Mouse (Mus musculus): Measurements from ENCODE around the gene Metap1d. TPM values are rescaled to one million over a fixed set of nuclear protein-coding genes. Genes with fewer than 3 reads are reported as not detected.

The Metap1d gene
- polyA plus RNA-seq (2016; fragmentation: Nextera tagmentation; extraction: Ambion mirVana): 34.3 and 35.1 TPM in 2 replicates

DNA sequence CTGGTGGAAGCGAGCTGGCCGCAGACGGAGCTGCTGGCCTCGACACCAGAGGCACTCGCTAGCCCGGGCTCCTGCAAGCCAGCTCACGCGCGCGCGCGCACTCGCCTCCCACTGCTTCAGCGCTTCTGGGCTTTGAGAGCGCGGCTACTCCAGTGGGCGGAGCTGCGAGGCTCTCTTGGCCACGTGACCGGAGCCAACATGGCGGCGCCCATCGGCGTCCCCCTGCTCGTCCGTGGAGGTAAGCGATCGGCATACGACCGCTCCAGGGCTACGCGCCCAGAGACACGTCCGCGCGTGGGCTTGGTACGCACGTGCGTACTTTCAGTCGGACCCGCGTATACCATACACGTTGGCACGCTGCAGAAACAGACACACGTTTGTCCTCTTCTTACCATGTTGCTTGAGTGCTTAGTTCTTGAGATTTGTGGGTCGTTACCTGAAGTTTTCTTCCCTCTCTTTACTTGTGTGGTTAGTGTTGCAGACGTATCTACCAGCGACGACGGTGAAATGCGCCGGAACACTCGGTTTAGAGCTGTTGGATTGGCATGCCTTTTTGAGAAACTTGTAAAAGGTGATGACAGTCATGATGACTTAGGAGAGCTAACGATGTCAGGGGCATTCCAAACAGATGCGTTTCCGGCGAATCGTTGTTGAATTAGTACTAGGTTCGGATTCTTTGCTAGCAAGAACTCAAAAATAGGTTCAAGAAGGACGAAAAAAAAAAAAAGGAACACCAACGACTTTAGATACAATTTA is at the start of gene Metap1d:
Gene Metap1d, plus strand, starts transcription at position 116 of the 756 bp plus-strand sequence.
- WGBS: under 1% methylated on average over 61 of the region's 61 CpGs

DNA sequence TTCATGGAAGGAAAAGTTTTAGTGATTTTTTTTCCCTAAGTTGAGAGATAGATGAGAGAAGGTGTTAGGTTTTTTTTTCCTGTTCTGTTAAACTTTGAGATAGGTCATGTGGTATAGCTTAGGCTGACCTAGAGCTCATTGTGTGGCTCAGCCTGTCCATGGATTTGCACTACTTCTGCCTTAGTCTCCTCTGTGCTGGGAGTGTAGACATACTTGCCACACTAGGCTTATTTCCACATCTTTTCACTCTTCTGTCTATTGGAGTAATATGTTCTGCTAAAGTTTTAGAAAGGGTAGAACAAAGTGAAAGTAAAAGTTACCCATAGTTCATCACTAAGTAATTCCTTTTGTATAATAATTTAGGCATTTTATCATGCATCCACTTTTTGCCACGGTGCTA is 47.5 kb upstream of the Metap1d start:
- 98% methylated on average over 1 of the region's 1 CpGs for WGBS
- peaks cover 11% of the 10 kb centered on the region for H3K36me3 ChIP-seq

More for the DNA sequence above, at the start of gene Metap1d:
- peak; percentile 97 for ATAC-seq (ENCODE audit: low FRiP score)
- H3K27me3 ChIP-seq: peaks cover 5% of the 10 kb centered on the region; the same call in 1 of the 2 replicates
- H3K36me3 ChIP-seq: no peaks in the 10 kb centered on the region
- H3K4me2 ChIP-seq (replicated peaks): peak within 1 kb of the TSS; percentile 85
- peak within 1 kb of the TSS; percentile 56 for H3K4me3 ChIP-seq
- H3K27ac ChIP-seq: peak within 1 kb of the TSS; percentile 24; the same call in 1 of the 2 replicates
- peaks cover 4% of the 10 kb centered on the region for H3K4me1 ChIP-seq
- H3K9ac ChIP-seq: peak within 1 kb of the TSS; percentile 57
- H3K9me3 ChIP-seq (replicated peaks): no peaks in the 10 kb centered on the region

DNA sequence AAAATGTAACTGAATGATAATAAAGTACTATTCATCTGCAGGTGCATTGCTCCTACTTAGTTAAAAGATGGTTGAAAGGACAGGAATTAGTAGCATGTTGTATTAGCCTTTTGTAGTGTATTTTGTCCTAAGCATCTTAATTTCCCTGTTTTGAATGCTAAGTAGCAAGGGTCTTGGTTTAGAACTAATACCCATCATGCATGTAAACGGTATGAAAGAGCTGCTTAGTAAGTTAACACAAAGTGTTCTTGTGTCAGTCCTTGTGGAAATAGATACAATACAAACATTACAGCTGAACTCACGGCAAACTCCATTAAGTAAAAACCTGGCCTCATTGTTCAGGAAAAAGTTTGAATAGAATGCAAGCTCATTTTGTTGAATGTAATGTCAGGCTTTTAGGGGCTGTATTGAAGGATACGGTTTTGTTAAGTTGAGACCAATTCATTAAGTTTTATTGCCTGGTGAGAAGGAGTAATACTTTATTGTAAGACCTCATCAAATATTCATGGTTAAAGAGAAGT is 34.3 kb upstream of the Metap1d start:
- no peak overlapping the region for H3K4me2 ChIP-seq (replicated peaks)
- no peaks in the 10 kb centered on the region for H3K4me1 ChIP-seq
- no peak overlapping the region for H3K27ac ChIP-seq
- no peak for ATAC-seq (ENCODE audit: low FRiP score)
- WGBS: 58% methylated on average over 3 of the region's 3 CpGs
- H3K36me3 ChIP-seq: peaks cover 24% of the 10 kb centered on the region; the same call in 1 of the 2 replicates
- H3K27me3 ChIP-seq: no peaks in the 10 kb centered on the region
- H3K4me3 ChIP-seq: no peak overlapping the region
- H3K9ac ChIP-seq: no peak overlapping the region
- H3K9me3 ChIP-seq (replicated peaks): no peaks in the 10 kb centered on the region

More for the DNA sequence above, 47.5 kb upstream of the Metap1d start:
- Histone ChIP-seq H3K9me3 (replicated peaks) (no peaks in the 10 kb centered on the region), H3K27me3 (no peaks in the 10 kb centered on the region), H3K27ac (no peak overlapping the region), H3K4me3 (no peak overlapping the region), H3K9ac (no peak overlapping the region), H3K4me2 (replicated peaks) (no peak overlapping the region), H3K4me1 (no peaks in the 10 kb centered on the region)
- ATAC-seq (ENCODE audit: low FRiP score): no peak

DNA sequence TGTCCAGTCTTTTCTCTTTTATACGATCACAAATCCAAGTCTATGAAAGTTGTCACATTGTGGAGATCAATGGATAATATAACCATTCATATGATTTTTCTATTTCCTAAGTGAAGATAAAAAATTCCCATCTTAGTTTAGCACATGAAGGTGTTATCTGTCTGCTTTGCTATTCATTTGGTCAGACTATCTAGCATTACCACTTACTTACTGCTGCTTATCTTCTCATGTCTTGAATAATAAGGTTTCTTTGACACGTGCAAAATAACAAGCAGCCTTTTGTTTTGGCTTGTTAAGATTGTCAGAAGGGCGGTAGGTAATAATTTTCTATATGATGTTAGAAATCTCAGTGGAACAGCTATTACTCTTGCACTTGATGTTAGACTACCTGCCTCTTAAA is 33.7 kb upstream of the Metap1d start:
- H3K9me3 ChIP-seq (replicated peaks): no peaks in the 10 kb centered on the region
- H3K27me3 ChIP-seq: no peaks in the 10 kb centered on the region
- no peak for ATAC-seq (ENCODE audit: low FRiP score)
- H3K9ac ChIP-seq: no peak overlapping the region
- no peak overlapping the region for H3K27ac ChIP-seq
- H3K36me3 ChIP-seq: peaks cover 27% of the 10 kb centered on the region; the same call in 1 of the 2 replicates
- no peak overlapping the region for H3K4me2 ChIP-seq (replicated peaks)
- H3K4me1 ChIP-seq: no peaks in the 10 kb centered on the region
- WGBS: 86% methylated on average over 3 of the region's 3 CpGs
- H3K4me3 ChIP-seq: no peak overlapping the region

DNA sequence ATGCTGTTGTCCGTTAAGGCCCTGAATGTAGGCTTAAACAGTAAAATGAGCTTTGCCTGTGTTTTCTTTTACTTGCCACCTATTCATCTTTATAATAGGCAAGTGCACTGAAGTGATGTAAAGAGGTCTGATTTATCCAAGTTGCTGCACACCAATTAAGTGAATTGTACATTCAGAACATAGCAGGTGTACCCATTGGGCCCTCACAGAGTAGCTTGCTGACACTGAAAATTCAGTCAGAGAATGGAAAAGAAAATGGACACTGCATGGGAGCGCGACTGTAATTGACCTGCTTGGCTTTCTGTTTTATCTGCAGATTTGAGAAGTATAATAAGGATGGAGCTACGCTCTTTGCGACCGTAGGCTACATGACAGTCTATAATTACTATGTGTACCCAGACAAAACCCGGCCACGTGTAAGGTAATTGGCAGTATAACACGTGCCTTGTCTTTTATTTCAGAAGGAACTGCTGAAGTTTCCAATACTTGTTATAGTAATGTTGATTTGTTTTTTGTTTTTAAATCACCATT is 32.1 kb upstream of the Metap1d start:
- Histone ChIP-seq H3K4me2 (replicated peaks) (no peak overlapping the region), H3K4me1 (no peaks in the 10 kb centered on the region), H3K27ac (no peak overlapping the region), H3K9me3 (replicated peaks) (no peaks in the 10 kb centered on the region), H3K36me3 (peaks cover 25% of the 10 kb centered on the region; the same call in 1 of the 2 replicates), H3K27me3 (no peaks in the 10 kb centered on the region), H3K9ac (no peak overlapping the region), H3K4me3 (no peak overlapping the region)
- 91% methylated on average over 9 of the region's 9 CpGs for WGBS
- no peak for ATAC-seq (ENCODE audit: low FRiP score)

DNA sequence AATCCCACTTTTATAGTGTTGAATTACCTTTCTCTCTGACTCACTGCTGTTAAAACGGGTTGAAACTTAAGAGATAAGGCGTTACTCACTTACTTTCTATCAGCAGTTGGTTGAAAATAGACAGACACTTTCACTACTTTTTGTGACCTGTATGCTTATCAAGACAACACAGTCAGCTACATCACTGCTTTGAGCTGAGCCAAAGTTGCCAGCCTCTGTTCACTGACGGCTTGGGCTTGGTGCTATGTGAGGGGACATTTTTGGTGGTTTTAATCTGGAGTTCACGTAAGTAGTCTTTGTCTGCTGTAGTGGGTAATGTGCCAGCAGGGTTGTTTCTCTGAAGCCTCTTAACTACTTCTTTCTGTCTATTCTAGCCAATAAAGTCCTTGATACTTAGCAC is 28.5 kb upstream of the Metap1d start:
- Histone ChIP-seq H3K4me2 (replicated peaks) (no peak overlapping the region), H3K36me3 (peaks cover 32% of the 10 kb centered on the region), H3K27me3 (no peaks in the 10 kb centered on the region), H3K9me3 (replicated peaks) (no peaks in the 10 kb centered on the region), H3K9ac (no peak overlapping the region), H3K27ac (no peak overlapping the region), H3K4me3 (no peak overlapping the region), H3K4me1 (no peaks in the 10 kb centered on the region)
- no peak for ATAC-seq (ENCODE audit: low FRiP score)
- WGBS: 91% methylated on average over 4 of the region's 4 CpGs

DNA sequence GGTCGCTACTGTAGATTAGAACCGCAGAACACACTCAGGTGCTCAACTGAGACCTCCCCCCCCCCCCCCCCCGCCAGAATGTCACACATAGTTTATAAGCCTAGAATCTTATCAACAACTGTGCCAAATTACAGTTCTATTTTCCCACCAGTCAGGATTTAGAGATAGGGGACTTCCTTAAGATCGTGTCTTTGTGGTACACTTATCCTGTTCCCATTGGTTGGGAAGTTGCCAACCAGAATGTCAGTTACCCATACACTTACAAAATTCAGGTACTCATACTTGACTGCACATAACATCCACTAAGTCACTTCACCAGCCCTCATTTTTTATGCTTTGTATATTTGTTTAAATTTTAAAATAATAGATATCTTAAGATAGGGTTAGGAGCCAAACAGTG is 17.6 kb upstream of the Metap1d start:
- ATAC-seq (ENCODE audit: low FRiP score): no peak
- no peaks in the 10 kb centered on the region for H3K27me3 ChIP-seq
- no peak overlapping the region for H3K4me3 ChIP-seq
- H3K9me3 ChIP-seq (replicated peaks): no peaks in the 10 kb centered on the region
- peaks cover 28% of the 10 kb centered on the region for H3K36me3 ChIP-seq
- WGBS: 82% methylated on average over 4 of the region's 4 CpGs
- no peaks in the 10 kb centered on the region for H3K4me1 ChIP-seq
- no peak overlapping the region for H3K9ac ChIP-seq
- H3K27ac ChIP-seq: no peak overlapping the region
- no peak overlapping the region for H3K4me2 ChIP-seq (replicated peaks)

DNA sequence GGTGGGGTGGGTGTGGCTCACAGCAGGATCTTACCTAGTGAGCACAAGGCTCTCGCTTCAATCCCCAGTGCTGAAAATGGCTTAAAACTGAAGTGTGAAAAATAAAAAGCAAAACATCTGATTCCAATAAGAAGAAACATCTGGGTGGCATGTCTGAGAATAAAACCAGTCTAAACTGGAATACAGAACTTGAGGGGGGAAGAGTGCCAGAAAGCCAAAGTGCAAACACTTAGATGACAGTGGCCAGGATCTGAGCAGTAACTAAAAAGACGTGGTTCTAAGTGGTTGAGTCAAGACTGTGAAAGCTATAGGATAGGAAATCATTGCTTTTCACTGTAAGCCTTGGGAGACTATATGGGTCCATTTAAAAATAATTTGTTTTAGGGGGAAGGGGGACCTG is 9.7 kb upstream of the Metap1d start:
- no peak for ATAC-seq (ENCODE audit: low FRiP score)
- Histone ChIP-seq H3K4me3 (no peak overlapping the region), H3K36me3 (peaks cover 18% of the 10 kb centered on the region), H3K9ac (no peak overlapping the region), H3K4me2 (replicated peaks) (no peak overlapping the region), H3K27me3 (no peaks in the 10 kb centered on the region), H3K27ac (no peak overlapping the region), H3K9me3 (replicated peaks) (no peaks in the 10 kb centered on the region), H3K4me1 (no peaks in the 10 kb centered on the region)
- 37% methylated on average over 2 of the region's 2 CpGs for whole genome bisulfite sequencing

DNA sequence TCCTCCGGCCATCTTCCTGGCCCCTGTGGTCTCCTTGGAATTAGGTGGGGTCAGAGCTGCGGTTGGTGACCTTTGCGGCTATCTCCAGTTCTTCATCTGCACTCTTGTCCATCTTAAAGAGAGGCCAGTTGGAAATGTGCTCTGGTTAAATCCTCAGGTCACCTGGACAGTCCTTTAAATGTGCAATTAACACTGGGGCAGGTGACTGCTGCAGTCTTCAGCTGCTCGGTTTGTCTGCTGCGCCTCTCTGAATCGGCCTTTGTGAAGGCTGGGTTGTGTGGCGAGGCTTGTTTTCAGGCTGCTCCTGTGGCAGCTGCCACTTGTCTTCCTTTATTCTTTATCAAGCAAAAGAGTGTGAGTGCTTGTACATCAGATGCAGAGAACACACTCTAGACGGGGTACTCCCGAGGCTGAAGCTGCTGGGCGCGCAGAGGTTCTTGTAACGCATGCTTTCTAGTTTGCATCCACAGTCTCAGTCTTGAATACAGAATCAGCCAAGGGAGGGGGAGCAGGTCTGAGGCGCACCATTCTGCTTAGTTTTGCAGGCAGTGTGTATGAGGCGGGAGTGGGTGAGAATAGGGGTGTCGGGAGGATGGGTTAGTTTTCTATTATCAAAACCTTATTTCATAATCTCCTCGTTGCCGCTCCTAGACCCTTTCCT is 7.4 kb upstream of the Metap1d start:
- no peaks in the 10 kb centered on the region for H3K9me3 ChIP-seq (replicated peaks)
- no peak for ATAC-seq (ENCODE audit: low FRiP score)
- H3K36me3 ChIP-seq: peaks cover 6% of the 10 kb centered on the region; the same call in 1 of the 2 replicates
- WGBS: 53% methylated on average over 17 of the region's 17 CpGs
- H3K27ac ChIP-seq: no peak overlapping the region
- no peak overlapping the region for H3K4me2 ChIP-seq (replicated peaks)
- no peak overlapping the region for H3K4me3 ChIP-seq
- no peak overlapping the region for H3K9ac ChIP-seq
- H3K27me3 ChIP-seq: no peaks in the 10 kb centered on the region
- H3K4me1 ChIP-seq: no peaks in the 10 kb centered on the region

DNA sequence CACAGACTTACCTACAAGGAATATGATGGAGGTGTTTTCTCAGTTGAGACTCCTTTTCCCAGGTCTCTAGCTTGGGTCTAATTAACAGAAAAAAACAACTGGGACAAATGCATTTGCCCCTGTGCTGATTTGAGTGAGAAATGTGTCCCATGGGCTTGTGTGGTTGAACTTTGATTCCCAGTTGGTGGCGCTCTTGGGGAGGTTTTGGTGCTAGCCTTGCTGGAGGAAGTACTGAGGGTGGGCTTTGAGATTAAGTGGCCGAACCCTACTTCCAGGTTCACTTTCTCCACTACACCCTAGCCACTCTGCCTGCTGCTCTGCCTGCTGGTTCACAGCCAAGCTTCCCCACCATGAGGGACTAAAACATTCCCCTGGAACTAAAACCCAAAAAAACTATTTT is 3.5 kb upstream of the Metap1d start:
- H3K36me3 ChIP-seq: no peaks in the 10 kb centered on the region
- no peak overlapping the region for H3K4me2 ChIP-seq (replicated peaks)
- peaks cover 5% of the 10 kb centered on the region; the same call in 1 of the 2 replicates for H3K27me3 ChIP-seq
- H3K4me3 ChIP-seq: no peak overlapping the region
- WGBS: 11% methylated on average over 2 of the region's 2 CpGs
- H3K4me1 ChIP-seq: peaks cover 4% of the 10 kb centered on the region
- no peak overlapping the region for H3K27ac ChIP-seq
- H3K9ac ChIP-seq: no peak overlapping the region
- ATAC-seq (ENCODE audit: low FRiP score): no peak
- no peaks in the 10 kb centered on the region for H3K9me3 ChIP-seq (replicated peaks)

DNA sequence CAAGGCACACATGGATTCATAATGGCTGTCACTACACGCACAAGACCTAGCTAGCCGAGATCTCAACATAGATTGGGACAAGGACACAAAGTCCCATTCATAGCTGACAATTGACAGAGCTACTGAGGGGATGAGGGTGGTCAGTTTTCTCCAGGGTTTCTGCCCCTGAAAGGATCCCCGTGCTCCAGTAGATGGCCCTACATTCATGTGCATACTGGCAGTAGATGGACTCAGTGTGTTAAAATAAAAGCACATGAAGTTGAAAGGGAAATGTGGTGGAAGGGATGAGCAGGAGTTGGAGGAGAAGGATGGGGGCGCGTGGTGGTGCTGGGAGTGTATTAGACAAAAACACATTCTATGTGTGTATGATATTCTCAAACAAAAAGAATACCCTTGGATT is 1.3 kb upstream of the Metap1d start:
- ATAC-seq (ENCODE audit: low FRiP score): no peak
- Histone ChIP-seq H3K27me3 (peaks cover 5% of the 10 kb centered on the region; the same call in 1 of the 2 replicates), H3K9ac (no peak overlapping the region), H3K4me3 (no peak overlapping the region), H3K36me3 (no peaks in the 10 kb centered on the region), H3K27ac (no peak overlapping the region), H3K4me2 (replicated peaks) (no peak overlapping the region), H3K4me1 (peaks cover 4% of the 10 kb centered on the region), H3K9me3 (replicated peaks) (no peaks in the 10 kb centered on the region)
- WGBS: 68% methylated on average over 5 of the region's 5 CpGs

DNA sequence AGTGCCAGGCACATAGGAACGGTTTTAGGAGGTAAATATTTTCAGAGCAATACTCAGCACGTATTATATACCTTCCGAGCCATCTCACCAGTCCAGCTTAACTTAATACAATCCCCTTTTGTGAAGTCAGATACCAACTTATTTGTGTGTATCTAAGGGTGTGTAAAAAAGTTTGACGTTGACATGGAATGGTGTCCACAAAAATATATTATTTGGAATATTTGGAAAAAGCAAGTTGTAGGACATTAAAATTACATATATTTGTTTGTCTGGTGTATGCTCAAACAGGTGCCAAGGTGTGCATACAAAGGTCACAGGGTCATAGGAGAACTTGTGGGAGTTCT is 813 bp downstream of the Metap1d start:
- peak overlapping the region; percentile 85 for H3K4me2 ChIP-seq (replicated peaks)
- ATAC-seq (ENCODE audit: low FRiP score): no peak

More for the DNA sequence above, 813 bp downstream of the Metap1d start:
- Histone ChIP-seq H3K9ac (no peak overlapping the region; the same call in 1 of the 2 replicates), H3K4me1 (peaks cover 4% of the 10 kb centered on the region), H3K4me3 (peak overlapping the region; percentile 56), H3K27ac (no peak overlapping the region), H3K27me3 (peaks cover 5% of the 10 kb centered on the region; the same call in 1 of the 2 replicates), H3K9me3 (replicated peaks) (no peaks in the 10 kb centered on the region), H3K36me3 (no peaks in the 10 kb centered on the region)
- WGBS: 39% methylated on average over 4 of the region's 4 CpGs

Data from hindbrain, embryonic 12.5 days (tissue).